Mouse (Mus musculus): ENCODE results near the gene Gm11237.
"Not testable (repeated sequence)": the region's sequence is repeated elsewhere in the genome, so short reads cannot be mapped to it uniquely, and the experiment has no call there.

DNA sequence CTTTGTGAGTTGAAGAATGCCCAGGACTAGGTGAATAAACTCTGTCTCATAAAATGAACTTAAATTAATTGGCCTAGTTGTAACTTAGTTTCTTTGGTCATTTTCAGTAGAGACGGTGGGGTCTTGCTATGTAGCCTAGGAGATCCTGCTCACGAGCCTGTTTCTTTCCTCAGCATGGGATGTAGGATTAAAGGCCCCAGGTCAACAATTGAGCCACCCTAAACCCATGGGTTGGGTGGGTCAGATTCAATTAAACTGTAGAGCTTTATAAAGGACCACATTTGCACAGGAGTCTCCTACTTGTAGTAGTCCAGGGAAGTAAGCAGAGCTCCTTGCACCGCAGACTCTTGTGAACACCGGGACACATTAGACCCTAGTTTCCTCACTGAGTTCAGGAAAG is 15.0 kb downstream of the Gm11237 start, which contains the start of gene Gm11236:
- not testable (repeated sequence) for TF ChIP-seq CTCF (IDR thresholded peaks at IDR 0.05; ENCODE audit: control insufficient read depth, insufficient read depth, low read length); POLR2A (IDR thresholded peaks at IDR 0.05; ENCODE audit: borderline replicate concordance, control insufficient read depth, low read depth, low read length)
